Mouse (Mus musculus) neural tube, embryonic 15.5 days (tissue): Measurements from ENCODE around the gene Tbx22. TPM values are rescaled to one million over a fixed set of nuclear protein-coding genes. Genes with fewer than 3 reads are reported as not detected.

Experiments
- ATAC-seq: fragments of 200-750 bp; cut with Nextera tagmentation; 2 replicates; pipeline ENCODE4 v1.8.0; 2017; ENCODE audit warnings: mild to moderate bottlenecking, moderate TSS enrichment, moderate library complexity; ENCODE audit not compliant: low FRiP score
- H3K27ac ChIP-seq: fragments of 300-500 bp; sonication (generic); replicated peaks from 2 replicates; pipeline ENCODE4 v1.5.1; 2015; ENCODE audit warnings: mild to moderate bottlenecking, inconsistent platforms
- H3K27me3 ChIP-seq: fragments of 300-500 bp; sonication (generic); replicated peaks from 2 replicates; pipeline ENCODE4 v1.6.1; 2015; ENCODE audit warnings: inconsistent platforms
- H3K36me3 ChIP-seq: fragments of 300-500 bp; sonication (generic); 2 replicates; pipeline ENCODE4 v1.6.1; 2015; ENCODE audit warnings: inconsistent platforms
- H3K4me1 ChIP-seq: fragments of 300-500 bp; sonication (generic); 2 replicates; pipeline ENCODE4 v1.6.1; 2015; ENCODE audit warnings: inconsistent platforms
- H3K4me2 ChIP-seq: fragments of 300-500 bp; sonication (generic); 2 replicates; pipeline ENCODE4 v1.6.1; 2015; ENCODE audit warnings: inconsistent platforms, mild to moderate bottlenecking, moderate library complexity
- H3K4me3 ChIP-seq: fragments of 300-500 bp; sonication (generic); replicated peaks from 2 replicates; pipeline ENCODE4 v1.5.1; 2015; ENCODE audit warnings: mild to moderate bottlenecking, inconsistent platforms
- H3K9ac ChIP-seq: fragments of 300-500 bp; sonication (generic); replicated peaks from 2 replicates; pipeline ENCODE4 v1.6.1; 2015; ENCODE audit warnings: mild to moderate bottlenecking, inconsistent platforms
- H3K9me3 ChIP-seq: fragments of 300-500 bp; sonication (generic); replicated peaks from 2 replicates; pipeline ENCODE4 v1.6.1; 2016; ENCODE audit warnings: inconsistent platforms
- WGBS: fragments of 180-500 bp; shearing (Covaris S2); methylation state at CpG from one replicate; pipeline ENCODE4 v1.1.7; 2015; ENCODE audit warnings: mixed read lengths; 5-methylcytosine and 5-hydroxymethylcytosine counted together
- polyA plus RNA-seq: library from polyadenylated mRNA; unstranded; fragments of >200 nt; fragmentation: Nextera tagmentation; extraction: Ambion mirVana; gene quantifications from 2 replicates; pipeline ENCODE4 v1.2.1, GENCODE M21; 2015

The Tbx22 gene
- 0.04 TPM in 1 of 2 replicates, not detected in the other for polyA plus RNA-seq

DNA sequence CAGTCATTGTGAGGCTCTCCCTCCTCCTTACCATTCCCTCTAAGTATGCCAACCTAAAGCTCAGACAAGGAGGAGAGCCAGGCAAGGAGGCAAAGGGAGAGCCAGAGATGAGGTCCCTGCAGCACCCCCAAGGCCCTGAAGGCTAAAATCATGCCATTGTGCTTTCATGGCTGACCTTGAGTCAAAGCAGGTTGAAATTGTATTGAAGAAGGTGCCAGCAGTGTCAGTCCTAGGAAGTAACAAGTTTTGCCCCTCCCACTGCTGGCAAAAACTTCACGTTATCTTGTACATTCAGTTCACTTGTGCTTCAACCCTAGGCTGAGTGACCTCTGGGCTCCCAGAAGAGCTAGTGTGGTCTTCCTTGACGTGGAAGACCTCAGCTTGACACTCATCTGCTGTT lies at the start of gene Tbx22:
Tbx22 (plus strand) TSS at position 301 of the 400 bp plus-strand sequence.
- no peak within 1 kb of the TSS for H3K4me2 ChIP-seq
- 63% methylated on average over 2 of the region's 2 CpGs for WGBS
- H3K9ac ChIP-seq: no peak within 1 kb of the TSS
- H3K9me3 ChIP-seq: no peaks in the 10 kb centered on the region
- H3K27me3 ChIP-seq: no peaks in the 10 kb centered on the region
- no peak within 1 kb of the TSS for H3K4me3 ChIP-seq
- ATAC-seq: no peak
- no peaks in the 10 kb centered on the region for H3K36me3 ChIP-seq
- H3K27ac ChIP-seq: no peak within 1 kb of the TSS
- no peaks in the 10 kb centered on the region for H3K4me1 ChIP-seq

- H3K4me2 ChIP-seq: no peak overlapping the region
- no peak overlapping the region for H3K27ac ChIP-seq
- no peaks in the 10 kb centered on the region for H3K27me3 ChIP-seq
- 21% methylated on average over 1 of the region's 1 CpGs for WGBS
- no peaks in the 10 kb centered on the region for H3K4me1 ChIP-seq
- H3K4me3 ChIP-seq: no peak overlapping the region
- ATAC-seq: no peak
- H3K9me3 ChIP-seq: no peaks in the 10 kb centered on the region
- H3K36me3 ChIP-seq: no peaks in the 10 kb centered on the region
- no peak overlapping the region for H3K9ac ChIP-seq
These were observed 913 bp downstream of the Tbx22 start for GRCm38 (mm10) chrX:107668677-107669076.

DNA sequence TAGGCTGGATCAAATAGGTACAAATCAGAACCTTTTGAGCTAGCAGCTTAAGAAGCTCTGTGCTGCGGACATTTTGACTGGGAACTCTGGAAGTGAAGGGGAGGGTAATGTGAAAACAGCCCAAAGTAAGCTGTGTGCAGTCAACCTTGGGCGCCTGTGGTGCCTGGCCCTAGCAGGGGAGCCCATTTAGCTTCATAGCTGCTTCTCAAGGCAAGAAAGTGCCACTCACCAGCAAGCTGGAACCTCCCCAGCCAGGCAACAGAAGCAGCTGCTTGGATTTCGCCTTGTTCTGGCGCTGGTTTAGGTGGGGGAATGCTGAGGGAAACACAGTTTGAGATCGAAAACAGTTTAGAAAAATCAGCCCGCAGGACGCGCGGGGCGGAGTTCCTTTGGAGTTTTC lies 11.4 kb downstream of the Tbx22 start:
- no peaks in the 10 kb centered on the region for H3K36me3 ChIP-seq
- H3K27ac ChIP-seq: no peak overlapping the region
- ATAC-seq: peak; percentile 61; the same call in 1 of the 2 replicates
- peak overlapping the region; percentile 27 for H3K4me3 ChIP-seq
- 15% methylated on average over 10 of the region's 10 CpGs for WGBS
- H3K9me3 ChIP-seq: no peaks in the 10 kb centered on the region
- H3K4me1 ChIP-seq: no peaks in the 10 kb centered on the region
- no peak overlapping the region for H3K9ac ChIP-seq
- peaks cover 30% of the 10 kb centered on the region for H3K27me3 ChIP-seq
- H3K4me2 ChIP-seq: peak overlapping the region; percentile 54

- 96% methylated on average over 1 of the region's 1 CpGs for WGBS
- ATAC-seq: no peak
- no peak overlapping the region for H3K27ac ChIP-seq
- no peaks in the 10 kb centered on the region for H3K27me3 ChIP-seq
- no peaks in the 10 kb centered on the region for H3K9me3 ChIP-seq
- H3K4me3 ChIP-seq: no peak overlapping the region
- H3K4me2 ChIP-seq: no peak overlapping the region
- no peaks in the 10 kb centered on the region for H3K4me1 ChIP-seq
- H3K36me3 ChIP-seq: no peaks in the 10 kb centered on the region
- no peak overlapping the region for H3K9ac ChIP-seq
These were observed 40.8 kb downstream of the Tbx22 start for GRCm38 (mm10) chrX:107708584-107708983.

- 46% methylated on average over 1 of the region's 1 CpGs for WGBS
- H3K27me3 ChIP-seq: no peaks in the 10 kb centered on the region
- ATAC-seq: no peak
- H3K36me3 ChIP-seq: no peaks in the 10 kb centered on the region
- H3K9me3 ChIP-seq: no peaks in the 10 kb centered on the region
- H3K27ac ChIP-seq: no peak overlapping the region
- H3K4me1 ChIP-seq: no peaks in the 10 kb centered on the region
- H3K4me2 ChIP-seq: no peak overlapping the region
- no peak overlapping the region for H3K9ac ChIP-seq
- no peak overlapping the region for H3K4me3 ChIP-seq
These were observed 55.8 kb downstream of the Tbx22 start for GRCm38 (mm10) chrX:107723541-107723940.

Other genes with a start within 250 kb of the Tbx22 start
- gene Tent5d, start 124.6 kb downstream of the Tbx22 start, polyA plus RNA-seq: not detected in 2 replicates
- gene 2610002M06Rik, start 148.4 kb downstream of the Tbx22 start, polyA plus RNA-seq: 20.0 and 20.7 TPM in 2 replicates